Mouse (Mus musculus) heart, postnatal 0 days (tissue): ENCODE measurements at regions not wholly inside any gene's neighbourhood (a gene's known extent, or its start where the extent isn't known, plus 50 kb on each side); places are given as distances from the start of the nearest gene placed in this dataset.

Experiments
- ATAC-seq: fragments of 200-750 bp; cut with Nextera tagmentation; 2 replicates; pipeline ENCODE4 v1.8.0; 2017; ENCODE audit warnings: low read depth, moderate number of reproducible peaks, moderate library complexity; ENCODE audit not compliant: insufficient read depth
- DNase-seq: peaks from one replicate; pipeline ENCODE4 v3.0.0-alpha.2; 2016; ENCODE audit warnings: low spot score
- H3K27ac ChIP-seq: fragments of 300-500 bp; sonication (generic); 2 replicates; pipeline ENCODE4 v1.5.1; 2014; ENCODE audit warnings: low read depth, mild to moderate bottlenecking
- H3K27me3 ChIP-seq: fragments of 300-500 bp; sonication (generic); 2 replicates; pipeline ENCODE4 v1.6.1; 2014; ENCODE audit warnings: low read length, mixed read lengths; ENCODE audit not compliant: control insufficient read depth, insufficient read depth
- H3K36me3 ChIP-seq: fragments of 300-500 bp; sonication (generic); replicated peaks from 2 replicates; pipeline ENCODE4 v1.6.1; 2014; ENCODE audit warnings: low read length, mixed read lengths; ENCODE audit not compliant: control insufficient read depth, insufficient read depth
- H3K4me1 ChIP-seq: fragments of 300-500 bp; sonication (generic); 2 replicates; pipeline ENCODE4 v1.6.1; 2014; ENCODE audit warnings: antibody characterized with exemption; ENCODE audit not compliant: control insufficient read depth, insufficient read depth
- H3K4me2 ChIP-seq: fragments of 300-500 bp; sonication (generic); 2 replicates; pipeline ENCODE4 v1.6.1; 2014; ENCODE audit warnings: low read depth, mild to moderate bottlenecking, low read length, moderate library complexity
- H3K4me3 ChIP-seq: fragments of 300-500 bp; sonication (generic); 2 replicates; pipeline ENCODE4 v1.5.1; 2014; ENCODE audit warnings: low read depth, low read length
- H3K9ac ChIP-seq: fragments of 300-500 bp; sonication (generic); replicated peaks from 2 replicates; pipeline ENCODE4 v1.6.1; 2014; ENCODE audit warnings: low read depth, low read length, mixed read lengths
- H3K9me3 ChIP-seq: fragments of 300-500 bp; sonication (generic); replicated peaks from 2 replicates; pipeline ENCODE4 v1.6.1; 2016; ENCODE audit warnings: low read length; ENCODE audit not compliant: control insufficient read depth
- CTCF ChIP-seq: IDR thresholded peaks from 2 replicates; pipeline ENCODE4 v1.5.1; 2016; ENCODE audit warnings: antibody characterized with exemption, control low read depth, low read depth
- EP300 ChIP-seq: IDR thresholded peaks from 2 replicates; pipeline ENCODE4 v1.6.1; 2016; ENCODE audit warnings: antibody characterized with exemption, low read depth
- WGBS: fragments of 180-500 bp; shearing (Covaris S2); extraction: QIAGEN DNeasy Blood & Tissue Kit; methylation state at CpG from one replicate; pipeline ENCODE4 v1.1.7; 2014; 5-methylcytosine and 5-hydroxymethylcytosine counted together

GRCm38 (mm10) chr1:189064629-189065028, 57.0 kb upstream of the Kctd3 start:
- H3K9me3 ChIP-seq, result no peaks in the 10 kb centered on the region
- no peak for DNase-seq
- 89% methylated on average over 4 of the region's 4 CpGs for WGBS
- H3K4me1 ChIP-seq, result peaks cover 7% of the 10 kb centered on the region
- H3K27ac ChIP-seq, result no peak overlapping the region
- H3K4me3 ChIP-seq, result no peak overlapping the region
- H3K9ac ChIP-seq, result no peak overlapping the region
- no peak for ATAC-seq
- H3K4me2 ChIP-seq, result no peak overlapping the region
- no peaks in the 10 kb centered on the region for H3K27me3 ChIP-seq
- TF ChIP-seq CTCF (no peak), EP300 (no peak)
- H3K36me3 ChIP-seq, result no peaks in the 10 kb centered on the region

GRCm38 (mm10) chr1:189063699-189064098, 56.1 kb upstream of the Kctd3 start:
- Histone ChIP-seq H3K27ac (no peak overlapping the region), H3K4me3 (no peak overlapping the region), H3K27me3 (no peaks in the 10 kb centered on the region), H3K36me3 (no peaks in the 10 kb centered on the region), H3K9me3 (no peaks in the 10 kb centered on the region), H3K9ac (no peak overlapping the region), H3K4me2 (no peak overlapping the region), H3K4me1 (peaks cover 7% of the 10 kb centered on the region)
- ATAC-seq (no peak), DNase-seq (no peak)
- TF ChIP-seq CTCF (no peak), EP300 (no peak)
- WGBS, result 72% methylated on average over 2 of the region's 2 CpGs

DNA sequence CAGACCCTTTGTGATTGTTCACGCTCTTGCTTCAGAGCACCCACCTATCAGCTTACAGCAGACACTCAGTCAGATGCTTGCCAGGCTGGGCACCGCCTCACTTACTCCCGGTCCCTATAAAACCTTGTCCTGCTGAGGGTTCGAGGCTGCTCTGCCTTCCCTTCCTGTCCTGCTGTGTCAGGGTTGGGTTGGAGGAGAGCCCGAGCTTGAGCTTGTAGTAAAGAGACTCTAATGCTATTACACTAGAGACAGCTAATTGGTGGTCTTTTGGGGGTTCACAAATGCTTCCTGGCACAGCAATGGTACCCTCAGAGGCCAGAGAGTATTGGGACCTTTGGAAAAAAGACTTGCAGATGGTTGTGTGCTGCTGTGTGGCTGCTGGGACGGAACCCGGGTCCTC, 55.6 kb upstream of the Kctd3 start:
- ATAC-seq, result no peak
- H3K4me2 ChIP-seq, result no peak overlapping the region
- TF ChIP-seq EP300 (no peak), CTCF (no peak)
- no peak overlapping the region for H3K4me3 ChIP-seq
- no peaks in the 10 kb centered on the region for H3K9me3 ChIP-seq
- no peak overlapping the region for H3K9ac ChIP-seq
- 82% methylated on average over 7 of the region's 7 CpGs for WGBS
- no peak for DNase-seq
- H3K27ac ChIP-seq, result no peak overlapping the region
- peaks cover 2% of the 10 kb centered on the region for H3K4me1 ChIP-seq
- no peaks in the 10 kb centered on the region for H3K36me3 ChIP-seq
- no peaks in the 10 kb centered on the region for H3K27me3 ChIP-seq
